Mouse (Mus musculus): ENCODE measurements around the gene Olfr1151.

Olfr1151 gene

DNA sequence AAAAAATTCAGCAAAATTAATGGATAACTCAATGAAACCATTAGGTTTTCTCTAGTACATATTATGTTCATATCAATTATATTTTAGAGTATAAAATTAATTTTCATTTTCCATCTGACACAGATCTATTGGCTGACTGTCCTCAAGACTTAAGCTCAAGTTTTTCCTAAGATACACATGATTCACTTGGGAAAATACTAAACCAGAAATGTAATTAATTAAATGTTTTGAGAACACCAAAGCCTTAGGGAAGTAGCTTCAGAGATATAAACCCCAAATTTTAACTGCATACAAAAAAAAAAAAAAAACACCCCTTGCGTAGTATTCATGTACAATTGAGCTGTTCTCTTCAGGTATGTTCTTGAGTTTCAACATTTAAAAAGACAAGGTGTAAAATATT lies at the start of gene Olfr1151:
Gene Olfr1151, plus strand, starts transcription at position 301 of the 400 bp plus-strand sequence.
- in situ Hi-C loops (cut with MboI, MseI): no loop called here

- in situ Hi-C loops (cut with MboI, MseI): no loop called here
These were observed 46.1 kb upstream of the Olfr1151 start, which contains the start of gene Olfr1145 for GRCm38 (mm10) chr2:87809522-87809921. TSS of gene Olfr1145 (plus strand) at chr2:87809822.

GRCm38 (mm10) chr2:87830233-87830632 lies 25.4 kb upstream of the Olfr1151 start, which contains the start of gene Olfr1148:
TSS of gene Olfr1148 (plus strand) at chr2:87830533.
- in situ Hi-C loops (cut with MboI, MseI): no loop called here

GRCm38 (mm10) chr2:87843693-87844092 lies 12.0 kb upstream of the Olfr1151 start, which contains the start of gene Olfr1150-ps1:
TSS of gene Olfr1150-ps1 (plus strand) at chr2:87843993.
- in situ Hi-C loops (cut with MboI, MseI): no loop called here

DNA sequence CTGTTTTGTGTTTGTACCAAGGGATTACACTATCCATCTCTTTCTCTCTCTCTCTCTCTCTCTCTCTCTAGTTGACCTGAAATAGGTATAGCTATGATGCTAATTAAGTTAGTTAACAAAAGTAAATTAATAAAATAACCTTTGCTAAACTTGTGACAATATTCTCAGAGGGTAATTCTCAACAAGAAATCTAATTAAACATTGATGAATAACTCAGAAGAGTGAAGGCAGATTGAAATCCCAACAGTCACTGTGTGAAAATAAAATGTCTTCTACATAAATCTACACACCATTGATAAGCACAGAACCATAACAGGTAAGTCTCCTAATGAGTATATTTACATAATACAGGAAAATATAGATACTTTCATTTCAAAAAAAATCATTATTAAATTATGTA lies 10.5 kb downstream of the Olfr1151 start, which contains the start of gene Olfr1152:
Gene Olfr1152, plus strand, starts transcription at position 301 of the 400 bp plus-strand sequence.
- in situ Hi-C loops (cut with MboI, MseI): no loop called here

- in situ Hi-C loops (cut with MboI, MseI): no loop called here
These were observed 39.0 kb downstream of the Olfr1151 start, which contains the start of gene Olfr1153 for GRCm38 (mm10) chr2:87894662-87895061. TSS of gene Olfr1153 (plus strand) at chr2:87894962.

DNA sequence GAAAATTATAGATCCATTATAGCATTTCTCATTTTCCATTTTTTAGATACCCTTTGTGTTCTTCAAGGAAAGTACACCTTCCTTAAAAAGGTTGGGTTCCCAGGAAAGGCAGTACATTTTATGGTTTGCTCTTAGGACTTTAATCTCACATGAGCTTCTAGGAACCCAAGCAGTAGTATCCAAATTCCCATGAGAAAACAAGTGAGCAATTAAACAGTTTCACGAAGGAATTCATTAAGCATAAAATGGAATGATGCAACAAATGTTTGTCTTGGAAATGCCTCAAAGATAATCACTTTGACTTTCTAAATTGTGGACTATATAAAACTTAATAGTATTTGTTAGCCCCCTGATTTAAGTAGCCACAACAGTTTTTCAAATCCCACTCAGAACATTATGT lies 49.4 kb downstream of the Olfr1151 start, which contains the start of gene Olfr1154:
Gene Olfr1154, minus strand, starts transcription at position 101 of the 400 bp plus-strand sequence.
- in situ Hi-C loops (cut with MboI, MseI): no loop called here

Measured in regulatory T cell (primary cell).